ENCODE assay signal across 8 mouse cellular contexts in the genomic region with DNA sequence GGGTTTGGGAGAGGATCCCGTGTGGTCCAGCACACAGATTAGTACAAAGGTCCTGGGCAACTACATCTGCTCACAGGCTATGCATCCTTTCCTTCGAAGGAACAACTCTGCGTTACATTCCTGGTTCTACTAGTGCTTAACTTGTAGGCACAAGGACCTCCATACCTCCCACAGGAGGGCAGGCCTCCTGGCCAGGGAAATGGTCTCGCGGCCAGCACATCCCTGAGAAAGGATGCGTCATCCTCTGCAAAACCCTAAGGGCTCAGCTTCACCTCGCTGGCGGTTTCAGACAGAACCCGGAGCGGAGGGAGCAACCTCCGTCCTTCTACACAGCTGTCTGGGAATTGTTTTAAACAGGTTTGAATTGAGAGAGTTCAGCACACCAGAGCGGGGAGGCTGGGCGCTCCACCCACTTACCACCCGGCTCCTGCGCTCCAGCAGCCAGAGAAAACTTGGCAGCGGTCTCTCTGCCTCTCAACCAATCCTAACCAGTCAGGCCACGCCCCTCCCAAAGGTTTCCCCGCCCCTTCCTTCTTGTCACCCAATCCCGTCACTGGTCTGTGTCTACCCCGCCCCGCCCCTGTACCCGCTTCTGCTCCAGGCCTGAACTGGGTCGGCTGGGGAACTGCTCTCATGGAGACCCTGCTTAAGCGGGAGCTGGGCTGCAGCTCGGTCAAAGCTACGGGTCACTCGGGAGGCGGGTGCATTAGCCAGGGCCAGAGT. TPM values are rescaled to one million over a fixed set of nuclear protein-coding genes. Genes with fewer than 3 reads are reported as not detected.
A peak's percentile ranks its signal among the peaks of the same experiment; 100 is the strongest.
DNase-seq lines count a peak whose midpoint lies in the region; ATAC-seq and TF ChIP-seq lines count a peak whose summit lies in the region.

Fn3krp (plus strand) TSS at position 572 of the 723 bp plus-strand sequence.

- intact Hi-C loops in heart, postnatal 25 days (cut with DNase I), result loop anchor here (5.0 kb wide), 1 partner anchor 64 kb away; no protein-coding TSS in a partner anchor

- peak; percentile 61; the same call in 1 of the 2 replicates for TF ChIP-seq POLR2A in lung, adult 2 months (IDR thresholded peaks at IDR 0.05; ENCODE audit: borderline replicate concordance, extremely low read depth, low read depth, low read length)

- H3K27ac ChIP-seq in ES-E14 (ENCODE audit: insufficient read depth, low read depth, low read length, poor library complexity, severe bottlenecking), result no peak within 1 kb of the TSS
- peak within 1 kb of the TSS; percentile 50; the same call in 1 of the 2 replicates for H3K27ac ChIP-seq in forebrain, embryonic 15.5 days (replicated peaks)

- peak; percentile 100 for DNase-seq in ES-E14 (ENCODE audit: low read depth, low spot score)
- peak; percentile 99 for DNase-seq in cerebellum, adult 11-12 months
- peak; percentile 98 for DNase-seq in heart, postnatal 25 days (ENCODE audit: low spot score)
- DNase-seq in layer of hippocampus, adult 18-20 months (ENCODE audit: low spot score in 2 of 2), result peak; percentile 98 to 100
- DNase-seq in lung, adult 2 months, result peak; percentile 99
- DNase-seq in thymus, adult 18-20 months, result peak; percentile 96 to 98

- H3K4me1 ChIP-seq in ES-E14 (ENCODE audit: control insufficient read depth in 2 of 2, insufficient read depth in 2 of 2, low read length in 2 of 2, poor library complexity in 1 of 2), result peaks cover 0 to 2% of the 10 kb centered on the region in 2 experiments; a peak in 1 of 4 replicates
- H3K4me1 ChIP-seq in forebrain, embryonic 15.5 days, result peaks cover 16% of the 10 kb centered on the region
- H3K4me1 ChIP-seq in lung, adult 2 months (ENCODE audit: control insufficient read depth, insufficient read depth, low read length), result peaks cover 7% of the 10 kb centered on the region

- H3K36me3 ChIP-seq in ES-E14 (ENCODE audit: control insufficient read depth, insufficient read depth, low read length, poor library complexity, severe bottlenecking), result no peaks in the 10 kb centered on the region
- no peaks in the 10 kb centered on the region for H3K36me3 ChIP-seq in forebrain, embryonic 15.5 days

- peak within 1 kb of the TSS; percentile 67 to 93 for H3K4me3 ChIP-seq in ES-E14 (ENCODE audit: insufficient read depth in 1 of 2, low read depth in 1 of 2, low read length in 2 of 2, poor library complexity in 1 of 2, severe bottlenecking in 1 of 2)
- peak within 1 kb of the TSS; percentile 70 for H3K4me3 ChIP-seq in forebrain, embryonic 15.5 days
- peak within 1 kb of the TSS; percentile 98 for H3K4me3 ChIP-seq in lung, adult 2 months (replicated peaks; ENCODE audit: extremely low read depth, low read depth, low read length)

- in situ Hi-C loops in ES-E14 (cut with MboI; ENCODE audit: low sequenced_read_pairs in 2 of 2, unreplicated experiment in 2 of 2), result no loop called here

- no peaks in the 10 kb centered on the region for H3K9me3 ChIP-seq in ES-E14 (ENCODE audit: control insufficient read depth, insufficient read depth, low read depth, low read length)
- no peaks in the 10 kb centered on the region for H3K9me3 ChIP-seq in forebrain, embryonic 15.5 days

- under 1% methylated on average over 28 of the region's 28 CpGs for WGBS in forebrain, embryonic 15.5 days
- 2% methylated on average over 28 of the region's 28 CpGs for WGBS in lung, adult 2 months

- no peaks in the 10 kb centered on the region for H3K27me3 ChIP-seq in forebrain, embryonic 15.5 days

- peak within 1 kb of the TSS; percentile 90 for H3K4me2 ChIP-seq in forebrain, embryonic 15.5 days (replicated peaks)

- H3K9ac ChIP-seq in ES-E14 (ENCODE audit: insufficient read depth, low read depth, low read length, poor library complexity, severe bottlenecking), result peak within 1 kb of the TSS; percentile 62
- peak within 1 kb of the TSS; percentile 64 for H3K9ac ChIP-seq in forebrain, embryonic 15.5 days (replicated peaks)

- no peak for TF ChIP-seq CTCF in lung, adult 2 months (IDR thresholded peaks at IDR 0.05; ENCODE audit: insufficient read depth, low read length)

- peak; percentile 100 for ATAC-seq in forebrain, embryonic 15.5 days (replicated peaks)
- ATAC-seq in neutrophil, adult 5-6 weeks (ENCODE audit: extremely low read depth, insufficient number of reproducible peaks, low FRiP score, poor library complexity, severe bottlenecking), result peak; percentile 97

TF ChIP-seq in ES-E14, 5 proteins besides CTCF, POLR2A, EP300 and RAD21:
- TF ChIP-seq ZNF384 (IDR thresholded peaks at IDR 0.05; ENCODE audit: low read depth, low read length), result no peak
- TF ChIP-seq CHD2 (IDR thresholded peaks at IDR 0.05; ENCODE audit: low read depth, low read length), result no peak
- no peak for TF ChIP-seq ZC3H11A (IDR thresholded peaks at IDR 0.05; ENCODE audit: borderline replicate concordance, low read depth, low read length)
- no peak for TF ChIP-seq HCFC1 (IDR thresholded peaks at IDR 0.05; ENCODE audit: borderline replicate concordance, insufficient read depth, low read length)
- no peak for TF ChIP-seq MAFK (IDR thresholded peaks at IDR 0.05; ENCODE audit: insufficient read depth, low read depth, low read length)

RNA-seq across cellular contexts. Expression of gene Fn3krp, which starts in this region (rescaled TPM):
- total RNA-seq in ES-E14 (2012; rRNA removed), result 6.2 and 9.9 TPM in 2 replicates
- polyA plus RNA-seq in forebrain, embryonic 15.5 days (2015; fragmentation: Nextera tagmentation; extraction: Ambion mirVana), result 9.0 and 11.1 TPM in 2 replicates
- 1 to 10 TPM; 7.4 to 7.8 TPM for total RNA-seq in heart, postnatal 25 days (2021)
- total RNA-seq in layer of hippocampus, adult 18-20 months (2021), result 10 to 100 TPM; 51.2 to 55.0 TPM
- polyA plus RNA-seq in lung, adult 2 months (2012; rRNA removed), result 6.1 and 9.0 TPM in 2 replicates
- total RNA-seq in neutrophil, adult 5-6 weeks (2017), result 4.9 and 5.7 TPM in 2 replicates
